Mouse (Mus musculus): ENCODE measurements around the gene Hspbp1. TPM values are rescaled to one million over a fixed set of nuclear protein-coding genes. Genes with fewer than 3 reads are reported as not detected.

Gene Hspbp1
- polyA plus RNA-seq, 1 experiment, result 107 TPM

GRCm38 (mm10) chr7:4641956-4642355 is 42.9 kb downstream of the Hspbp1 start:
- no peak for DNase-seq (ENCODE audit: extremely low spot score in 1 of 2, low spot score in 1 of 2)

- DNase-seq (ENCODE audit: extremely low spot score in 1 of 2, low spot score in 1 of 2), result peak in 1 of 2 experiments; percentile 39
Measured at GRCm38 (mm10) chr7:4641155-4641554, 43.7 kb downstream of the Hspbp1 start.

GRCm38 (mm10) chr7:4636179-4636578 is 48.7 kb downstream of the Hspbp1 start:
- DNase-seq (ENCODE audit: extremely low spot score in 1 of 2, low spot score in 1 of 2), result no peak

- DNase-seq (ENCODE audit: extremely low spot score in 1 of 2, low spot score in 1 of 2), result no peak
Measured at GRCm38 (mm10) chr7:4631031-4631430, 53.8 kb downstream of the Hspbp1 start, which contains the start of gene Tmem86b. TSS of gene Tmem86b (minus strand) at chr7:4631422.

- DNase-seq (ENCODE audit: extremely low spot score in 1 of 2, low spot score in 1 of 2), result no peak
Measured at GRCm38 (mm10) chr7:4630198-4630597, 54.7 kb downstream of the Hspbp1 start.

GRCm38 (mm10) chr7:4629586-4629985 is 55.3 kb downstream of the Hspbp1 start:
- no peak for DNase-seq (ENCODE audit: extremely low spot score in 1 of 2, low spot score in 1 of 2)

GRCm38 (mm10) chr7:4625928-4626327 is 58.9 kb downstream of the Hspbp1 start:
- DNase-seq (ENCODE audit: extremely low spot score in 1 of 2, low spot score in 1 of 2), result no peak

GRCm38 (mm10) chr7:4624343-4624742 is 60.5 kb downstream of the Hspbp1 start:
- no peak for DNase-seq (ENCODE audit: extremely low spot score in 1 of 2, low spot score in 1 of 2)

GRCm38 (mm10) chr7:4623544-4624189 is 61.2 kb downstream of the Hspbp1 start:
- peak in 1 of 2 experiments; percentile 48 for DNase-seq (ENCODE audit: extremely low spot score in 1 of 2, low spot score in 1 of 2)

GRCm38 (mm10) chr7:4619979-4620378 is 64.9 kb downstream of the Hspbp1 start:
- DNase-seq (ENCODE audit: extremely low spot score in 1 of 2, low spot score in 1 of 2), result no peak

- no peak for DNase-seq (ENCODE audit: extremely low spot score in 1 of 2, low spot score in 1 of 2)
Measured at GRCm38 (mm10) chr7:4613740-4614403, 71.0 kb downstream of the Hspbp1 start.

- no peak for DNase-seq (ENCODE audit: extremely low spot score in 1 of 2, low spot score in 1 of 2)
Measured at GRCm38 (mm10) chr7:4612956-4613355, 71.9 kb downstream of the Hspbp1 start.

GRCm38 (mm10) chr7:4612386-4612785 is 72.5 kb downstream of the Hspbp1 start:
- no peak for DNase-seq (ENCODE audit: extremely low spot score in 1 of 2, low spot score in 1 of 2)

GRCm38 (mm10) chr7:4611921-4612341 is 72.9 kb downstream of the Hspbp1 start:
- DNase-seq (ENCODE audit: extremely low spot score in 1 of 2, low spot score in 1 of 2), result no peak

- DNase-seq (ENCODE audit: extremely low spot score in 1 of 2, low spot score in 1 of 2), result no peak
Measured at GRCm38 (mm10) chr7:4611511-4611910, 73.4 kb downstream of the Hspbp1 start.

Other genes starting within 250 kb of the Hspbp1 start
- 29.2 and 33.6 TPM in 2 replicates for gene Rdh13, start 239.4 kb downstream of the Hspbp1 start, polyA plus RNA-seq (2012; rRNA removed)
- 8.2 and 27.7 TPM in 2 replicates for gene Eps8l1, start 224.4 kb downstream of the Hspbp1 start, polyA plus RNA-seq (2012; rRNA removed)
- 102 and 135 TPM in 2 replicates for gene Ppp1r12c, start 183.4 kb downstream of the Hspbp1 start, polyA plus RNA-seq (2012; rRNA removed)
- 10.7 and 12.6 TPM in 2 replicates for gene Tnnt1, start 168.7 kb downstream of the Hspbp1 start, polyA plus RNA-seq (2012; rRNA removed)
- gene Tnni3, start 160.8 kb downstream of the Hspbp1 start, polyA plus RNA-seq (2012; rRNA removed), result 8.3 and 12.1 TPM in 2 replicates
- gene Dnaaf3, start 152.6 kb downstream of the Hspbp1 start, polyA plus RNA-seq (2012; rRNA removed), result 1.4 and 1.6 TPM in 2 replicates
- 185 and 235 TPM in 2 replicates for gene Syt5, start 137.5 kb downstream of the Hspbp1 start, polyA plus RNA-seq (2012; rRNA removed)
- gene Ptprh, start 81.0 kb downstream of the Hspbp1 start, polyA plus RNA-seq (2012; rRNA removed), result 1.00 and 1.1 TPM in 2 replicates
- gene Tmem86b, start 53.6 kb downstream of the Hspbp1 start, polyA plus RNA-seq (2012; rRNA removed), result 37.9 and 45.7 TPM in 2 replicates
- 128 and 129 TPM in 2 replicates for gene Ppp6r1, start 26.0 kb downstream of the Hspbp1 start, polyA plus RNA-seq (2012; rRNA removed)
- 244 and 251 TPM in 2 replicates for gene Brsk1, start 5.5 kb upstream of the Hspbp1 start, polyA plus RNA-seq (2012; rRNA removed)
- 0.13 and 0.14 TPM in 2 replicates for gene Tmem150b, start 40.2 kb upstream of the Hspbp1 start, polyA plus RNA-seq (2012; rRNA removed)
- 74.3 and 83.4 TPM in 2 replicates for gene Kmt5c, start 55.0 kb upstream of the Hspbp1 start, polyA plus RNA-seq (2012; rRNA removed)
- 16.1 and 19.8 TPM in 2 replicates for gene Cox6b2, start 68.0 kb upstream of the Hspbp1 start, polyA plus RNA-seq (2012; rRNA removed)
- gene Fam71e2, start 86.2 kb upstream of the Hspbp1 start, polyA plus RNA-seq (2012; rRNA removed), result 0.02 TPM in 1 of 2 replicates, not detected in the other
- gene Il11, start 97.8 kb upstream of the Hspbp1 start, polyA plus RNA-seq (2012; rRNA removed), result 0.25 and 0.38 TPM in 2 replicates
- not detected in 2 replicates for gene Tmem190, start 97.9 kb upstream of the Hspbp1 start, polyA plus RNA-seq (2012; rRNA removed)
- 4.3 and 5.1 TPM in 2 replicates for gene Tmem238, start 104.6 kb upstream of the Hspbp1 start, polyA plus RNA-seq (2012; rRNA removed)
- gene Rpl28, start 107.8 kb upstream of the Hspbp1 start, polyA plus RNA-seq (2012; rRNA removed), result 306 and 348 TPM in 2 replicates
- 146 and 177 TPM in 2 replicates for gene Ube2s, start 127.5 kb upstream of the Hspbp1 start, polyA plus RNA-seq (2012; rRNA removed)
- 149 and 155 TPM in 2 replicates for gene Shisa7, start 159.6 kb upstream of the Hspbp1 start, polyA plus RNA-seq (2012; rRNA removed)
- 10.6 and 13.8 TPM in 2 replicates for gene Isoc2b, start 185.2 kb upstream of the Hspbp1 start, polyA plus RNA-seq (2012; rRNA removed)
- 10.7 and 12.0 TPM in 2 replicates for gene Isoc2a, start 192.1 kb upstream of the Hspbp1 start, polyA plus RNA-seq (2012; rRNA removed)
- gene Gm36210, start 221.4 kb upstream of the Hspbp1 start, polyA plus RNA-seq (2012; rRNA removed), result 0.44 and 0.53 TPM in 2 replicates
- 9.6 and 10.8 TPM in 2 replicates for gene Zfp628, start 230.1 kb upstream of the Hspbp1 start, polyA plus RNA-seq (2012; rRNA removed)
- gene Nat14, start 237.0 kb upstream of the Hspbp1 start, polyA plus RNA-seq (2012; rRNA removed), result 99.2 and 108 TPM in 2 replicates
- gene Ssc5d, start 240.7 kb upstream of the Hspbp1 start, polyA plus RNA-seq (2012; rRNA removed), result 11.1 and 12.5 TPM in 2 replicates